Mouse (Mus musculus): ENCODE data around the gene Entpd3. TPM values are rescaled to one million over a fixed set of nuclear protein-coding genes. Genes with fewer than 3 reads are reported as not detected.
A peak's percentile ranks its signal among the peaks of the same experiment; 100 is the strongest.

Entpd3 gene
- polyA plus RNA-seq, 1 experiment from 2014 or later: 0.05 TPM

- peak within 1 kb of the TSS; percentile 63 for H3K27ac ChIP-seq (ENCODE audit: low read length)
- H3K9me3 ChIP-seq (replicated peaks; ENCODE audit: control insufficient read depth, low read length): no peaks in the 10 kb centered on the region; the same call in 1 of the 2 replicates
- no peaks in the 10 kb centered on the region for H3K27me3 ChIP-seq (ENCODE audit: control insufficient read depth, insufficient read depth, low read depth, low read length)
- peak; percentile 94 for ATAC-seq (ENCODE audit: low read depth)
- H3K36me3 ChIP-seq (ENCODE audit: control insufficient read depth, insufficient read depth): peaks cover 30% of the 10 kb centered on the region
- peak within 1 kb of the TSS; percentile 81 for H3K4me2 ChIP-seq (ENCODE audit: low read depth, low read length)
- WGBS (ENCODE audit: insufficient replicate concordance): 2% methylated on average over 43 of the region's 43 CpGs
- peak within 1 kb of the TSS; percentile 85 for H3K9ac ChIP-seq (ENCODE audit: low read depth, low read length)
- H3K4me3 ChIP-seq (ENCODE audit: low read depth, low read length): peak within 1 kb of the TSS; percentile 88
- peaks cover 26% of the 10 kb centered on the region for H3K4me1 ChIP-seq (ENCODE audit: control insufficient read depth, low read depth, low read length)
Measured at GRCm38 (mm10) chr9:120570741-120571592, 31.3 kb downstream of the Entpd3 start, which contains the start of gene Rpl14. Rpl14 (plus strand) TSS chr9:120571444.

- H3K4me1 ChIP-seq (ENCODE audit: control insufficient read depth, low read depth, low read length): peaks cover 33% of the 10 kb centered on the region
- under 1% methylated on average over 53 of the region's 53 CpGs for WGBS (ENCODE audit: insufficient replicate concordance)
- peaks cover 30% of the 10 kb centered on the region for H3K36me3 ChIP-seq (ENCODE audit: control insufficient read depth, insufficient read depth)
Measured at GRCm38 (mm10) chr9:120571593-120572385, 32.2 kb downstream of the Entpd3 start.

GRCm38 (mm10) chr9:120575748-120576661 lies 36.4 kb downstream of the Entpd3 start:
- Histone ChIP-seq H3K4me2 (ENCODE audit: low read depth, low read length) (peak overlapping the region; percentile 89), H3K27me3 (ENCODE audit: control insufficient read depth, insufficient read depth, low read depth, low read length) (no peaks in the 10 kb centered on the region), H3K36me3 (ENCODE audit: control insufficient read depth, insufficient read depth) (peaks cover 30% of the 10 kb centered on the region), H3K4me1 (ENCODE audit: control insufficient read depth, low read depth, low read length) (peaks cover 32% of the 10 kb centered on the region), H3K9ac (ENCODE audit: low read depth, low read length) (no peak overlapping the region), H3K9me3 (replicated peaks; ENCODE audit: control insufficient read depth, low read length) (no peaks in the 10 kb centered on the region), H3K4me3 (ENCODE audit: low read depth, low read length) (no peak overlapping the region; the same call in 1 of the 2 replicates), H3K27ac (ENCODE audit: low read length) (peak overlapping the region; percentile 49)
- 42% methylated on average over 6 of the region's 6 CpGs for WGBS (ENCODE audit: insufficient replicate concordance)
- no peak for ATAC-seq (ENCODE audit: low read depth)

More at GRCm38 (mm10) chr9:120571593-120572385, 32.2 kb downstream of the Entpd3 start:
- ATAC-seq (ENCODE audit: low read depth): peak; percentile 71
- Histone ChIP-seq H3K27me3 (ENCODE audit: control insufficient read depth, insufficient read depth, low read depth, low read length) (no peaks in the 10 kb centered on the region), H3K4me2 (ENCODE audit: low read depth, low read length) (peak overlapping the region; percentile 81), H3K9ac (ENCODE audit: low read depth, low read length) (peak overlapping the region; percentile 85), H3K27ac (ENCODE audit: low read length) (peak overlapping the region; percentile 63), H3K4me3 (ENCODE audit: low read depth, low read length) (peak overlapping the region; percentile 88), H3K9me3 (replicated peaks; ENCODE audit: control insufficient read depth, low read length) (no peaks in the 10 kb centered on the region; the same call in 1 of the 2 replicates)

- peaks cover 32% of the 10 kb centered on the region for H3K4me1 ChIP-seq (ENCODE audit: control insufficient read depth, low read depth, low read length)
- H3K4me3 ChIP-seq (ENCODE audit: low read depth, low read length): peak overlapping the region; percentile 78
- H3K9ac ChIP-seq (ENCODE audit: low read depth, low read length): peak overlapping the region; percentile 27; the same call in 1 of the 2 replicates
- peak overlapping the region; percentile 89 for H3K4me2 ChIP-seq (ENCODE audit: low read depth, low read length)
- no peaks in the 10 kb centered on the region for H3K27me3 ChIP-seq (ENCODE audit: control insufficient read depth, insufficient read depth, low read depth, low read length)
- H3K9me3 ChIP-seq (replicated peaks; ENCODE audit: control insufficient read depth, low read length): no peaks in the 10 kb centered on the region
- H3K36me3 ChIP-seq (ENCODE audit: control insufficient read depth, insufficient read depth): peaks cover 30% of the 10 kb centered on the region
- no peak for ATAC-seq (ENCODE audit: low read depth)
- peak overlapping the region; percentile 18 for H3K27ac ChIP-seq (ENCODE audit: low read length)
- 5% methylated on average over 4 of the region's 4 CpGs for WGBS (ENCODE audit: insufficient replicate concordance)
Measured at GRCm38 (mm10) chr9:120576662-120577013, 37.0 kb downstream of the Entpd3 start.

GRCm38 (mm10) chr9:120577133-120577651 lies 37.6 kb downstream of the Entpd3 start:
- Histone ChIP-seq H3K27ac (ENCODE audit: low read length) (peak overlapping the region; percentile 78), H3K9me3 (replicated peaks; ENCODE audit: control insufficient read depth, low read length) (no peaks in the 10 kb centered on the region), H3K9ac (ENCODE audit: low read depth, low read length) (peak overlapping the region; percentile 87), H3K4me2 (ENCODE audit: low read depth, low read length) (peak overlapping the region; percentile 89), H3K27me3 (ENCODE audit: control insufficient read depth, insufficient read depth, low read depth, low read length) (no peaks in the 10 kb centered on the region), H3K36me3 (ENCODE audit: control insufficient read depth, insufficient read depth) (peaks cover 30% of the 10 kb centered on the region), H3K4me1 (ENCODE audit: control insufficient read depth, low read depth, low read length) (peaks cover 36% of the 10 kb centered on the region), H3K4me3 (ENCODE audit: low read depth, low read length) (peak overlapping the region; percentile 78)
- ATAC-seq (ENCODE audit: low read depth): peak; percentile 98
- under 1% methylated on average over 43 of the region's 43 CpGs for WGBS (ENCODE audit: insufficient replicate concordance)

GRCm38 (mm10) chr9:120577706-120578405 lies 38.2 kb downstream of the Entpd3 start:
- peaks cover 30% of the 10 kb centered on the region for H3K36me3 ChIP-seq (ENCODE audit: control insufficient read depth, insufficient read depth)
- ATAC-seq (ENCODE audit: low read depth): no peak
- peak overlapping the region; percentile 87 for H3K9ac ChIP-seq (ENCODE audit: low read depth, low read length)
- no peaks in the 10 kb centered on the region for H3K27me3 ChIP-seq (ENCODE audit: control insufficient read depth, insufficient read depth, low read depth, low read length)
- no peaks in the 10 kb centered on the region for H3K9me3 ChIP-seq (replicated peaks; ENCODE audit: control insufficient read depth, low read length)
- H3K4me2 ChIP-seq (ENCODE audit: low read depth, low read length): peak overlapping the region; percentile 89
- 33% methylated on average over 12 of the region's 12 CpGs for WGBS (ENCODE audit: insufficient replicate concordance)
- peak overlapping the region; percentile 78 for H3K4me3 ChIP-seq (ENCODE audit: low read depth, low read length)
- H3K27ac ChIP-seq (ENCODE audit: low read length): peak overlapping the region; percentile 78; the same call in 1 of the 2 replicates
- peaks cover 35% of the 10 kb centered on the region for H3K4me1 ChIP-seq (ENCODE audit: control insufficient read depth, low read depth, low read length)

- Histone ChIP-seq H3K9me3 (replicated peaks; ENCODE audit: control insufficient read depth, low read length) (no peaks in the 10 kb centered on the region), H3K27me3 (ENCODE audit: control insufficient read depth, insufficient read depth, low read depth, low read length) (no peaks in the 10 kb centered on the region), H3K4me2 (ENCODE audit: low read depth, low read length) (no peak overlapping the region), H3K4me1 (ENCODE audit: control insufficient read depth, low read depth, low read length) (peaks cover 37% of the 10 kb centered on the region), H3K4me3 (ENCODE audit: low read depth, low read length) (no peak overlapping the region), H3K9ac (ENCODE audit: low read depth, low read length) (no peak overlapping the region), H3K27ac (ENCODE audit: low read length) (no peak overlapping the region), H3K36me3 (ENCODE audit: control insufficient read depth, insufficient read depth) (peaks cover 22% of the 10 kb centered on the region)
- no peak for ATAC-seq (ENCODE audit: low read depth)
- WGBS (ENCODE audit: insufficient replicate concordance): 35% methylated on average over 6 of the region's 6 CpGs
Measured at GRCm38 (mm10) chr9:120578701-120579100, 39.1 kb downstream of the Entpd3 start.

All from liver, embryonic 16.5 days (tissue).